Mouse (Mus musculus) forebrain, embryonic 14.5 days (tissue): ENCODE measurements at regions not wholly inside any gene's neighbourhood (a gene's known extent, or its start where the extent isn't known, plus 50 kb on each side); places are given as distances from the start of the nearest gene placed in this dataset.

ENCODE experiments used
- ATAC-seq: fragments of 200-750 bp; cut with Nextera tagmentation; 2 replicates; pipeline ENCODE4 v1.8.0; 2017; ENCODE audit warnings: mild to moderate bottlenecking, moderate library complexity
- DNase-seq: peaks from one replicate; pipeline ENCODE4 v3.0.0-alpha.2; 2015; ENCODE audit warnings: low spot score
- H3K27ac ChIP-seq: fragments of 300-500 bp; sonication (generic); 2 replicates; pipeline ENCODE4 v1.5.1; 2014; ENCODE audit warnings: low read depth, mild to moderate bottlenecking, control low read depth, low read length, moderate library complexity
- H3K27me3 ChIP-seq: fragments of 300-500 bp; sonication (generic); replicated peaks from 2 replicates; pipeline ENCODE4 v1.6.1; 2014; ENCODE audit warnings: low read length, control low read depth, mixed read lengths; ENCODE audit not compliant: control insufficient read depth, insufficient read depth
- H3K36me3 ChIP-seq: fragments of 300-500 bp; sonication (generic); 2 replicates; pipeline ENCODE4 v1.6.1; 2014; ENCODE audit warnings: low read length, control low read depth; ENCODE audit not compliant: control insufficient read depth, insufficient read depth
- H3K4me1 ChIP-seq: fragments of 300-500 bp; sonication (generic); 2 replicates; pipeline ENCODE4 v1.6.1; 2014; ENCODE audit warnings: antibody characterized with exemption, low read length, control low read depth; ENCODE audit not compliant: control insufficient read depth, insufficient read depth
- H3K4me2 ChIP-seq: fragments of 300-500 bp; sonication (generic); 2 replicates; pipeline ENCODE4 v1.6.1; 2014; ENCODE audit warnings: mild to moderate bottlenecking, control low read depth, low read length
- H3K4me3 ChIP-seq: fragments of 300-500 bp; sonication (generic); 2 replicates; pipeline ENCODE4 v1.5.1; 2014; ENCODE audit warnings: low read depth, low read length, control low read depth
- H3K9ac ChIP-seq: fragments of 300-500 bp; sonication (generic); 2 replicates; pipeline ENCODE4 v1.6.1; 2014; ENCODE audit warnings: mild to moderate bottlenecking, low read length, control low read depth, moderate library complexity
- H3K9me3 ChIP-seq: fragments of 300-500 bp; sonication (generic); replicated peaks from 2 replicates; pipeline ENCODE4 v1.6.1; 2016; ENCODE audit warnings: low read length, control low read depth, mixed read lengths; ENCODE audit not compliant: control insufficient read depth
- WGBS: fragments of 180-500 bp; shearing (Covaris S2); extraction: QIAGEN DNeasy Blood & Tissue Kit; methylation state at CpG from one replicate; pipeline ENCODE4 v1.1.7; 2014; 5-methylcytosine and 5-hydroxymethylcytosine counted together

DNA sequence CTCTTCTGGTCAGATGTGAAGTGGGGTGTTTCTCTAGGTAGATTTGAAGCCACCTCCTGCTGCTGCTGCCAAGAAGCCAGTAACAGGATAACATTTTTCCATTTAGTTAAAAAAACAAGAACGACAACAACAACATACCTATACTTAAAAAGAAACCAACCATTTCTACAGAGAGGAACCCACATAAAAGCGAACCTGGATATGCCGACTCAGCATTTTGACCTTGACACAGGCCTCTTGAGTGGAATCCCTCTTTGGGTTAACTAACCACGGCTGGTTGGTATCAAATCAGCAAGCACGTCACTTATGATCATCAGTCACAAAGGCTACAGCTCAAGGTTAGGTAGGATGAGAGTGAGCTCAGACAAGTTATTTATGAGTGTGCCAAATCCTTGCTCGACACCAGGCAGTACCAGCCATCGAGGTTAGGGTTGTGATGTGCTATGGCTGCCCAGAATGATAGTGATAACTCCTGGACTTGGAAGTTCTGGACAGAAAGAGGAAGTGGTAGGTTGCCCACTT is 269.7 kb downstream of the Cbln1 start:
- DNase-seq = no peak
- no peak overlapping the region for H3K27ac ChIP-seq
- H3K9ac ChIP-seq = no peak overlapping the region
- H3K4me3 ChIP-seq = no peak overlapping the region
- no peaks in the 10 kb centered on the region for H3K27me3 ChIP-seq
- H3K9me3 ChIP-seq = no peaks in the 10 kb centered on the region
- H3K4me2 ChIP-seq = no peak overlapping the region
- H3K36me3 ChIP-seq = no peaks in the 10 kb centered on the region
- 87% methylated on average over 7 of the region's 7 CpGs for WGBS
- ATAC-seq = no peak
- 0 out of 2 replicates have a peak, but pooled peaks cover 16% of the 10 kb centered on the region for H3K4me1 ChIP-seq

DNA sequence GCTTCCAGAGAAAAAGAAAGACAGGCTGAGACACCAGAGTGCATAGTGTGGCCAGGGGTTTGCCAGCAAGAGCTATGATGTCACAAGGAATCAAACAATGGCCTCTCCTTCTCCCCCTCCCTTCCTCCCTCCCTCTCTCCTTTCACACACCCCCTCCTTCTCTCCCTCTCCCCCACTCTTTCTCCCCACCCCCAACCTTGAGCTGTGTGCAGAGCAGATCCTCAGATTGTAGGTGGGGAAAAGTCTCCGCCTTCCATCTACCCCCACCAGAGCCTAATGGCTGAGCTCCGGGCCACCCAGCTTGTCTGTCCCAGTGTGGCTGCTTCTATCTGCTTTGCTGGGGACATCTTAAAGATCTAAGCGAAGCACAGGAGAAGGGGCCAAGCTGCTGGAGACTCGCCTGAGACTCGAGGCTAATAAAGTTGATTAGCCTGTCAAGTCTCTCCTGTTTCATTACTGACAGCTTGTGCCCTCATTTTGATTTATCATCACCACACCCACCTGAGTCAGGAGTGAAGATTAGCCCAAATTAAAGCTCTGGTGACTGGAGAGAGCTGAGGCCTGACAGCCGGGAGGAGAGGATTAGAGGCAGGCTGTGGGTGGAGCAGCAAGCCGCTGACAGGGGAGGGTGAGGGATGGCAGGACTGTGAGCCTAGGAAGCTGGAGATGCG is 272.8 kb downstream of the Cbln1 start:
- WGBS = 3% methylated on average over 8 of the region's 8 CpGs
- DNase-seq (peak; percentile 39), ATAC-seq (peak; percentile 58)
- Histone ChIP-seq H3K27me3 (no peaks in the 10 kb centered on the region), H3K4me2 (peak overlapping the region; percentile 5; the same call in 1 of the 2 replicates), H3K4me3 (no peak overlapping the region), H3K4me1 (0 out of 2 replicates have a peak, but pooled peaks cover 16% of the 10 kb centered on the region), H3K27ac (no peak overlapping the region), H3K36me3 (no peaks in the 10 kb centered on the region), H3K9me3 (no peaks in the 10 kb centered on the region), H3K9ac (no peak overlapping the region)

DNA sequence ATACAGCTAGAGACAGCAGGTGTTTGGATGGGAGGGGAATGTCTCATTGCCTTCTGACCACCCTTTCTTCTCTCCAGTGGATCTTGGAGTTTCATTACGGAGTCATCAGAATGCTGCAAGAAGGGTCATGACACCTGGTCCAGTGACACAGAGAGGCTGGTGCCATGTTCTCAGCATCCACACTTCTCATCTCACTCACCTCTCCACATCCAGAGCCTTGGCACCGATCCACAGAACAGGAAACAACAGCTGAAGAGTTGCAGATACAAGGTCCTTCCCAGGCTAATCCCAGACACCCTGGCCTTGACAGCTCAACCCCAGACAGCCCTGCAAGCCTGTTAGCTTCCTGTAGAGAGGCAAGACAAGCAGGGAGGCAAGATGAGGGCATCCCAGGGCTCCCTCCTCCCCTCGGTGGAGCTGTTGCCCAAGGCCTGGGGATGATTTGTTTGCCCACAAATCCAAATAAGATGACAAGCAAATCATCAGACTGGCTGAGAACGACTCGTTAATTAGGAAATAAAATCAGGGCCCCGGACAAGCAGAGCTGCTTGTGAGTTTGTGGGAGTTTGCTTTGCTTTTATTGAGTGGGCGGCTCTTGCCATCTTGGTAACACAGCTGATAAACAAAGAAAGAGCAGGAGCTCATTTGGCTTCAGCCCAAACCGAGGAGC is 274.4 kb downstream of the Cbln1 start:
- Histone ChIP-seq H3K27ac (no peak overlapping the region), H3K4me3 (no peak overlapping the region), H3K9ac (no peak overlapping the region), H3K36me3 (no peaks in the 10 kb centered on the region), H3K9me3 (no peaks in the 10 kb centered on the region), H3K4me1 (0 out of 2 replicates have a peak, but pooled peaks cover 16% of the 10 kb centered on the region), H3K4me2 (no peak overlapping the region), H3K27me3 (no peaks in the 10 kb centered on the region)
- peak; percentile 52 for DNase-seq
- WGBS = 29% methylated on average over 8 of the region's 8 CpGs
- ATAC-seq = no peak

DNA sequence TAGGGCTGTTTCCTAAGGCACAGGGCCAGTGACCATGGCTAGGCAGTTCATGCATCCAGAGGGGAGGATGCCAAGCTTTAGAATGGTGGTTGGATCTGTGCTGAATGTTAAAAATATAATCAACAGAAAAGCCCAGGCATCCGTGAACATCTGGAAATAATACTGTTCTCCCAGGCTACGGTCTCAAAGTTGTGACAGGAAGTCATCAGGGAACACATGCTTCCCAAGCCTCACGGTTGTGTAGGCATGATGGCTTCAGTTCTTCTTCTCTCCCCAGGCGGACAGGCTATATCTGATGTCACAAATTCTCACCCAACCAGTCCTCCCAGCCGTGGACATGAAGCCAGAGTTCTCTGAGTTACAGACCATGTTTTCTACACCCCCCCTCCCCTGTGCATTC is 275.4 kb downstream of the Cbln1 start:
- Histone ChIP-seq H3K9ac (no peak overlapping the region), H3K4me1 (0 out of 2 replicates have a peak, but pooled peaks cover 16% of the 10 kb centered on the region), H3K4me2 (no peak overlapping the region), H3K9me3 (no peaks in the 10 kb centered on the region), H3K27me3 (no peaks in the 10 kb centered on the region), H3K36me3 (no peaks in the 10 kb centered on the region), H3K4me3 (no peak overlapping the region), H3K27ac (no peak overlapping the region)
- 86% methylated on average over 5 of the region's 5 CpGs for WGBS
- DNase-seq = no peak
- ATAC-seq = no peak

GRCm38 (mm10) chr8:87196050-87196449 is 276.4 kb downstream of the Cbln1 start:
- 93% methylated on average over 5 of the region's 5 CpGs for WGBS
- DNase-seq (no peak), ATAC-seq (no peak)
- no peaks in the 10 kb centered on the region for H3K27me3 ChIP-seq
- 0 out of 2 replicates have a peak, but pooled peaks cover 16% of the 10 kb centered on the region for H3K4me1 ChIP-seq
- no peaks in the 10 kb centered on the region for H3K9me3 ChIP-seq
- no peak overlapping the region for H3K4me3 ChIP-seq
- no peak overlapping the region for H3K9ac ChIP-seq
- H3K4me2 ChIP-seq = no peak overlapping the region
- no peak overlapping the region for H3K27ac ChIP-seq
- H3K36me3 ChIP-seq = no peaks in the 10 kb centered on the region

- no peak for ATAC-seq
- 0 out of 2 replicates have a peak, but pooled peaks cover 2% of the 10 kb centered on the region for H3K9me3 ChIP-seq
- H3K4me3 ChIP-seq = no peak overlapping the region
- no peaks in the 10 kb centered on the region for H3K4me1 ChIP-seq
- H3K9ac ChIP-seq = no peak overlapping the region
- no peak overlapping the region for H3K27ac ChIP-seq
- WGBS = 44% methylated on average over 13 of the region's 13 CpGs
- no peaks in the 10 kb centered on the region for H3K36me3 ChIP-seq
- H3K27me3 ChIP-seq = no peaks in the 10 kb centered on the region
- no peak for DNase-seq
- H3K4me2 ChIP-seq = no peak overlapping the region
Measured at GRCm38 (mm10) chr8:87189791-87190385, 282.5 kb downstream of the Cbln1 start.

DNA sequence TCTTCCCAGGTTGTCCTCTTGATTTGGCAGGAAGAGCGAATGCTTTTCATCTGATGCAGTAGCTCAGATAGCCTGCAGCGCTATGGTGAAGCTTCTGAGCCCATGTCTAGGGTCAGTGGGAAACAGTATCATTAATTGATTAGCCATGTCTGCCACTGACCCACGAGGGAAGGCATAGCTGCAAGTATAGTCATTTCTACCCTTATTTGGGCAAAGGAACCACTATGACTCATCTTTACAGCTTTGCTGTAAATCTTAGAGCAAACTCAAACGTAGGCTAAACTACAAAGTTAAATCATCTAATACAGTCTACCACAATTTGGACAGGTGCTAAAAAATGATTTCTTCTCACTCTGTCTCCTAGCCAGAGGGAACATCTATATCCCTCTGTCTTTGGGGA is 289.5 kb downstream of the Cbln1 start:
- Histone ChIP-seq H3K36me3 (no peaks in the 10 kb centered on the region), H3K4me2 (no peak overlapping the region), H3K4me3 (no peak overlapping the region), H3K27me3 (no peaks in the 10 kb centered on the region), H3K9ac (no peak overlapping the region), H3K27ac (no peak overlapping the region), H3K9me3 (no peaks in the 10 kb centered on the region), H3K4me1 (no peaks in the 10 kb centered on the region)
- DNase-seq (no peak), ATAC-seq (no peak)
- 79% methylated on average over 4 of the region's 4 CpGs for WGBS

DNA sequence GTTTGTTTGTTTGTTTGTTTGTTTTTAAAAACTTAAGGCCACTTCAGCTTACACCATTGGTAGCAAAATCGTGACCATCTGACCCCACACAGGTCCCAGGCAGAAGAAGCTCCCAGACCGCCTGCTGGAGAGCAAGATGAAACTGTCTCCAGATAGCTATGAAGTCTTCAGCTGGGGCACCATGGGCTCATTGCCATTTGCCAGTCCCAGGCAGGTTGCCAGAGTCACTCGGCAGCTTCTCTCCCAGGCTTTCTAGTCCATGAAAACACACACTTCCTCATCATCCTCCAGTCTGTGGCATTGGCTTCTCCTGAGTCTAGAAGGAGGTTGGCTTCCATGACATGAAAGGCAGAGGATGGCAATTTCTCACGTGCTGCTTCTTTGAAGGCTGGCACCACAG is 293.5 kb upstream of the N4bp1 start:
- H3K4me2 ChIP-seq = no peak overlapping the region
- no peaks in the 10 kb centered on the region for H3K27me3 ChIP-seq
- no peak for ATAC-seq
- H3K4me1 ChIP-seq = no peaks in the 10 kb centered on the region
- H3K27ac ChIP-seq = no peak overlapping the region
- H3K36me3 ChIP-seq = no peaks in the 10 kb centered on the region
- no peak overlapping the region for H3K4me3 ChIP-seq
- WGBS = 83% methylated on average over 4 of the region's 4 CpGs
- no peak overlapping the region for H3K9ac ChIP-seq
- H3K9me3 ChIP-seq = no peaks in the 10 kb centered on the region
- DNase-seq = no peak

DNA sequence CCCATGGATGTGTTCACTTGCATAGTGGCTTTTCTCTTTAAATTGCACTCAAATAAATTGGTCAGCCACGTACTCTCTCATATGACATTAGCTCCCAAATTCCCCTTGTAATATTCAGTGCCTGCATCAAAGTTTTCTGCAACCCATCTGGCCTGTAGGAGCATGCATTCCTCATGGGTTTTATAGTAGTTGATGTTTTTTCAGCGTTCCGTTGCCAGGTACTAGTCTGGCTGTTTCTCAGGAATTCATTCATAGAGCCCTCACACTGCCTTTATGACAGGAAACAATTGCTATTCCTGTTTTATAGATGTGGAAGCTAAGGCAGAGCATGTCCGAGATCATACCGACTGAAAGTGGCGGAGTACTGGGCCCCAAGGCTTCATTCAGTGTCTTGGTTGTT is 292.6 kb upstream of the N4bp1 start:
- Histone ChIP-seq H3K4me3 (no peak overlapping the region), H3K36me3 (no peaks in the 10 kb centered on the region), H3K27me3 (no peaks in the 10 kb centered on the region), H3K4me1 (no peaks in the 10 kb centered on the region), H3K9me3 (no peaks in the 10 kb centered on the region), H3K27ac (no peak overlapping the region), H3K9ac (no peak overlapping the region), H3K4me2 (no peak overlapping the region)
- ATAC-seq (no peak), DNase-seq (no peak)
- WGBS = 84% methylated on average over 6 of the region's 6 CpGs
